Mouse (Mus musculus) lung, adult 2 months (tissue): Measurements from ENCODE around the gene Arid5b.

Source experiments
- CTCF ChIP-seq: fragments of 200-500 bp; IDR thresholded peaks from 2 replicates; pipeline ENCODE4 v1.5.1; 2011; ENCODE audit warnings: mild to moderate bottlenecking, low read length, control low read depth; ENCODE audit not compliant: insufficient read depth
- POLR2A ChIP-seq: fragments of 200-500 bp; IDR thresholded peaks from 2 replicates; pipeline ENCODE4 v1.6.1; 2011; ENCODE audit warnings: low read depth, mild to moderate bottlenecking, control low read depth, low read length, borderline replicate concordance; ENCODE audit errors: extremely low read depth

- TF ChIP-seq POLR2A (no peak), CTCF (no peak)
Measured at GRCm38 (mm10) chr10:68289465-68289864, 10.9 kb upstream of the Arid5b start.
